Mouse (Mus musculus) heart, postnatal 10 days (tissue): Measurements from ENCODE around the gene Rsph14. TPM values are rescaled to one million over a fixed set of nuclear protein-coding genes. Genes with fewer than 3 reads are reported as not detected.
A peak's percentile ranks its signal among the peaks of the same experiment; 100 is the strongest.

ENCODE experiments used
- DNase-seq, 2 experiments: peaks; one replicate each; pipeline ENCODE4 v3.0.0; 2021
- intact Hi-C: fragments of 180-260 bp; cut with DNase I; formaldehyde crosslinking; loops from one replicate; pipeline ENCODE4 v1.15.1; 2025
- total RNA-seq, 2 experiments: library from RNA; stranded (reverse); gene quantifications; 2 replicates each; pipeline ENCODE4 v1.2.3; 2021

The Rsph14 gene
- total RNA-seq, 2 experiments from 2014 or later, result not detected

DNA sequence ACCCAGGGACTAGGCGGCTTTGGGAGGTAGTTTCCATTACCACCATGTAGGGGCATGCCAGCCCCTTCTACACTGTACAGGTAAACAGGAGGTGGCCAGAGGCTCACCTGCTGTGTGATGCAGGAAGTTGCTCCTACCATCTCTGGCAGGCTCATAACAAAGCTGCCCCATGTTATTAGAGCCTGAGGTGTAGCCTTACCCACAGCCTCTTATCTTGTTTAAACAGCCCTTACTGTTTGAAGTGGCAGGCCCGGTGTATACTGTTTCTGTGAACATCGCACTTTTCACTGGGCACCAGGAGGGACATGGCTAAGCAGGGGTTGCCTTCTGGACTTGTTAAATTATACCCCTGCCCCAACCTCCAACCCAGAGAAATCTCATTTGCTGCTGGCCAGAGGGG, 28.3 kb downstream of the Rsph14 start:
- intact Hi-C loops, result no loop called here

GRCm38 (mm10) chr10:75001391-75001790, 31.0 kb downstream of the Rsph14 start:
- intact Hi-C loops, result no loop called here
- DNase-seq, result no peak

More for the DNA sequence above, 28.3 kb downstream of the Rsph14 start:
- no peak for DNase-seq

DNA sequence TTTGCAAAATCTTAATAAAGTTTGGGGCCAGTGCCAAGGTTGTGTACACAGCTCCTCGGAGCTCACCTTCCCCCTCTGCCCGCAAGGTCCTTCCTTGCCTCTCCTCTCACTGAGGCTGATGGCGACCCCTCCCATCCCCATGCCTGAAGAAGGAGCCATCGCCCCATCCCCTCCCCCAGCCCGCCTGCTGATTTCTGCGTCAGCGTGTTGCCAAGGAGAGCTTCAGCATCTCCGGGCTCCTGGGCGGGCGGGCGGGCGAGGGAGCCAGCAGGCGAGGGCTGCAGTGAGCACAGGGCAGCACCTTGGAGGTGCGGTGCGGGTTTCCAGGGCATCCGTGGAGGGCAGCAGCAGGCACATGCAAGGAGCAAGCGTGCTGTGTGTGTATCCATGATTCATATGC, 37.0 kb downstream of the Rsph14 start:
- intact Hi-C loops, result no loop called here
- peak; percentile 10 to 16 for DNase-seq

DNA sequence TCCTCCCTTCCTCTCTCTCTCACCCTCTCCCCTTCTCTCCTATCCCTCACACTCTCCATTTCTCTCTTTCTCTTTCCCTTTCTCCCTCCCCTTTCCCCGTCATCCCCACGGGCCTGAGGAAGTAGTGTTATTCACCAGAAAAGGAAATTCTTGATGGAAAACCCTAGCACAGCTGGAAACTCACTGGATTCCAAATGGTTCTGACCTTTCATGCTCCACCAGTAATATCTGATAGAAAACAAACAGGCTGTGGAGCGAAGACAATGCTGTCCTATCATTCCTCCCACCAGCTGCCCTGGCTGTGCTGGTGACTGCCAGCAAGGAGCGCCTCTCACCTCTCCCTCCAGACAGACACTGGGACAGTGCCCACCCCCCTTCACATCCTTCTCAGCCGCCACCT, 37.5 kb downstream of the Rsph14 start:
- peak; percentile 17 to 28 for DNase-seq

GRCm38 (mm10) chr10:74990584-74991322, 41.6 kb downstream of the Rsph14 start:
- intact Hi-C loops, result no loop called here
- DNase-seq, result no peak

More for the DNA sequence above, 37.5 kb downstream of the Rsph14 start:
- intact Hi-C loops, result no loop called here

GRCm38 (mm10) chr10:74989814-74990213, 42.6 kb downstream of the Rsph14 start:
- intact Hi-C loops, result no loop called here
- no peak for DNase-seq

GRCm38 (mm10) chr10:74987698-74988470, 44.5 kb downstream of the Rsph14 start:
- intact Hi-C loops, result no loop called here
- DNase-seq, result no peak

DNA sequence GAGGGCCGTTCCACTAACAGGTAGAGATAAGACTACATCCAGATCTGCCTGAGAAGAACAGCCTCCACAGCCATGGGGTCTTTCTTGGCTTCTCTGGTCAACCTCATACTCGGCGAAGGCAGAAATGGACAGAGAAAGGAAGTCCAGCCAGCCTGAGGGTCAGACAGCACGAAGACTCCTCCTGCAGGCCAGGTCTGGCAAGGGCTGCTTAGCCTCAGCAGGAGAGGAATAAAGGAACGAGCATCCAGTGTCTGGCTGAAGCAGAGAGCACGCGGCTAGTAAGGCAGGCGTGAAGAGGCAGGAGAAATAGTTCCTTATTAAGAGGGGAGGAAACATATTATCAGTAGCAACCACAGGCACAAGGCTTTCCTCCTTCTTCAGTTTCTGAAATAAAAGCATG, 49.2 kb downstream of the Rsph14 start:
- DNase-seq, result no peak
- intact Hi-C loops, result no loop called here

- DNase-seq, result no peak
- intact Hi-C loops, result no loop called here
Observed at GRCm38 (mm10) chr10:74981159-74981558, 51.2 kb downstream of the Rsph14 start.

GRCm38 (mm10) chr10:74978056-74978455, 54.3 kb downstream of the Rsph14 start:
- intact Hi-C loops, result no loop called here
- no peak for DNase-seq

- no peak for DNase-seq
- intact Hi-C loops, result no loop called here
Observed at GRCm38 (mm10) chr10:74976429-74976828, 56.0 kb downstream of the Rsph14 start.

DNA sequence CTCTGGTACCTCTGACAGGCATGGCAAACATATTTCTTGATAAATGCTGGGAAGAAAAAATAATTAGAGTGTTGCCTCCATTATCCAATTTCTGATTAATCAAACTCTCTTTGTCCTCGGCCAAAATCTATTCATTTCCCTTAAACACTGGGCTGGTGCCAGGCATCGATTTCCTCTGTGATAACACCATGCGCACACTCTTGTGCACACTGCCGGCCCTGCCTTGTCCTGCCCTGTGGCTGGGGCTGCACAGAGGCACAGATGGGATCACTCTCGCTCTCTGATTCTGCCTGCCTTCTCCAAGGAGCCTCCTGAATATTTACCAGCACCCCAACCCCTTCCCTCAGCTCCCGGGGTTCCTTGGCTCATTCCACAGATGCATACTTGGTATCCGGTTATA, 56.8 kb downstream of the Rsph14 start:
- DNase-seq, result no peak
- intact Hi-C loops, result no loop called here

- intact Hi-C loops, result no loop called here
Observed at GRCm38 (mm10) chr10:74973026-74973425, 59.4 kb downstream of the Rsph14 start.

GRCm38 (mm10) chr10:74969266-74969665, 63.1 kb downstream of the Rsph14 start:
- intact Hi-C loops, result no loop called here
- no peak for DNase-seq

More at GRCm38 (mm10) chr10:74973026-74973425, 59.4 kb downstream of the Rsph14 start:
- DNase-seq, result no peak

DNA sequence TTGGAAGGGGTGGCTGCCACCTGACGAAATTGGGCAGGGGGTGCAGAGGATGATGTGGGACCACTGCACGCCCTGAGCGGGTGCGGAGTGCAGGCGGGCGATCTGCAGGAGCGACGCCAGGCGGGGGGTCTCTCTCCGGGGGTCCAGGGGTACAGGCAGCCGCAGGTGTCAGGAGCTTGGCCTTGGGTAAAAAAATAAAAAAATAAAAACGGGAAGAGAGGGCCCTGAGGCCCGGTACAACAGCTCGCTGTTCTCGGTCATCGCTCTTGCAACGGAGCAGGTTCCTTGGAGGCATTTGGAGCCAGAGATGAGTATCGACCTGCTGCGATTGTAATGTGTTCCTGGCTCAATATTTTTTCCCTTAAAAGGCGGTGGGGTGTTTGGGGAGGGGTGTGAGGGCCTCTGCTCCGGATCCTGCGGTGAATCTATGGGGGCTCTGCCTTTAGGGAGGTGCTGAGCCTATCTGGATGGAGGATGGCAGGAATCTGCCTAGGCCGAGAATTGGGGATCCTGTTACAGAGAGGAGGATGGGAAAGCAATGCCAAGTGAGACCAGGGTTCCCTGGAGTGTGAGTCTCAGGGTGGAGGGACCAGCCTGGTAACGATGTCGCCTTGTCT, 64.6 kb downstream of the Rsph14 start:
- no peak for DNase-seq
- intact Hi-C loops, result no loop called here

GRCm38 (mm10) chr10:74966850-74967451, 65.4 kb downstream of the Rsph14 start, which contains the start of gene Gnaz:
Gnaz (plus strand) TSS chr10:74967177.
- intact Hi-C loops, result no loop called here
- DNase-seq, result peak; percentile 95 to 97

DNA sequence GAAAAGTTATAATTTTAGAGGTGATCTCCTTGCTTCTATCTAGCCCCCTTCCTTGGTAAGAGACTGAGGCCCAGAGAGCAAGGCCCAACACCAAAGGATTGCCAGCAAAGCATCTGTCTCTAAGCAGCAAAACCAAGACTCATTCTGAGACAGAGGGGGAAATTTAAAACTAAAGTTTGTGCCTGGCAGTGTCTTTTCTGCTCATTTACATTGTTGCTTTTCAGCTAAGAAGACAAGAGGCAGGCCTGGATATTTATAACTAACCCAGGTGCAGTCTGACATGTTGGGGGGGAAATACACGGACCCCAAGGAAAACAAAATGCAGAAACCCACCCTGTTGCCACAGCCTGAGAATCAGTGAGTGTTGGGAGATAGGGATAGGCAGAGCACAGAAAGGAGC, 68.0 kb downstream of the Rsph14 start:
- intact Hi-C loops, result no loop called here
- DNase-seq, result no peak

GRCm38 (mm10) chr10:74952830-74953443, 79.4 kb downstream of the Rsph14 start:
- DNase-seq, result no peak
- intact Hi-C loops, result no loop called here

DNA sequence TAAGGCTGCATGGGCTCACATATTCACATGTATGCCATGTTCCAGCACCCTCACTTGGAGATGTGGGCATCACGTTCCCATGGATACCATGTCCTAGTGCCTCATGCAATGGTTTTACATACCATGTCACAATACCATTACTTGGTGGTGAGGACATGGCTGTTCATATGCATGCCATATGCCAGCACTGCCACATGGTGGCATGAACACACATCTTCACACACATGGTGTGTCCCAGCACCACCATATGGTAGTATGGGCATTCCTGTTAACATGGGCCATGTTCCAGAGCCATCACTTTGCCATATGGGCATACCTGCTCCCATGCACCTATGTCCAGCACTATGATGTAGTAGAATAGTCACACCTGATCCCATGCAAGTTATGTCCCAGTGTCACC, 91.6 kb downstream of the Rsph14 start:
- DNase-seq, result no peak
- intact Hi-C loops, result no loop called here

GRCm38 (mm10) chr10:74939300-74939699, 93.1 kb downstream of the Rsph14 start:
- intact Hi-C loops, result no loop called here
- DNase-seq, result no peak

DNA sequence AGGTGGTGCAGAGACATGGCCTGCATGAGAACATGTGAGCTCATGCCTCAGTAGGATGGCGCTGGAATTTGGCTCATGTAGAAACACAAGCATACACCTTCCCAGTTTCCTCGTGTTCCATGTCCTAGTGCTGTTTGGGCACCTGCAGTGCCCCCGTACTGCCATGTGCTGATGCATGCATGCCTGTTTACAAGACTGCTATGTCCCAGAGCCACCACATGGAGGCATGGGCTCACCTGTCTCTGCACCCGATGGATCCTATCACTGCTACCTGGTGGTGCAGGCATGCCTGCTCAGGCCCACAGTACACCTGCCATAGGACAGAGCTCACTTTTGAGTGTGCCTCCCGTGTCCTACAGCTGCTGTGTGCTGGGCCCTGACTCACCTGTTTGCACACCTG, 94.0 kb downstream of the Rsph14 start:
- intact Hi-C loops, result no loop called here
- DNase-seq, result no peak
